Mouse (Mus musculus): Measurements from ENCODE around the gene Fat3.

Gene Fat3

DNA sequence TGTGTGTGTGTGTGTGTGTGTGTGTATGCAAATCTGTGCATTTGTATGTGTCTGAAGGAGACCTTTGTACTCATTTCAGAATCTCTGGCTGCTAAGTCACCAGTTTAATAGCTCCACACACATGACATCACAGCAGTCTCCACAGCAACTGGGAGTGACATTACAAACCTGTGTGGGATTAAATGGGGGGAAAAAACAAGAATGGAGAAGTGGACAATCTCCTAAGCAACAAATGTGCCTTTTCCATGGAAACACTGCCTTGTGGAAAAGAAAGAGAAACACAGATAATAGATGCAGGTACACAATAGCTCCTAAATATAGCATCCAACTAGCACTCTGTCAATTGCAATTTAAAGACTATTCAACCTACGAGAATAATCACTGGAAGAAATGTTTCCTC lies 353.4 kb downstream of the Fat3 start:
- in situ Hi-C loops (cut with MboI, MseI): no loop called here

DNA sequence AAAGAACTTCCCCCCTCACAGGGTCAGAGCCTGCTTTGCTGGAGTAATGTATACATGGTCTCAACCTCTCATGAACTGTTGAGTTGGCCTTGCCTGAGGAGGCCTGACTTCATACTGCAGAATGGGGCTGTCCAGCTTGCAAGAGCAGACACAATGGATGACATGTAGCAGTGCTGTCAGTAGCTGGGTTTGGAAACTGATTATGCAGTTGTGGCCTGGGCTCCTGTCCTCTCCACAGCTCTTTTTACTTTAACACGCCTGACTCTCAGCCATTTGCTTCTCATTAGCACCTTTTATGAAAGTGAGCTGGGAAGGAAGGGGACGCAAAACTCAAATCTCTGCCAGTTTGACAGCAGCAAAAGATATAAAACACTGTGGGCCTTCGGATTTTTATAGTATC lies 356.4 kb downstream of the Fat3 start:
- in situ Hi-C loops (cut with MboI, MseI): no loop called here

DNA sequence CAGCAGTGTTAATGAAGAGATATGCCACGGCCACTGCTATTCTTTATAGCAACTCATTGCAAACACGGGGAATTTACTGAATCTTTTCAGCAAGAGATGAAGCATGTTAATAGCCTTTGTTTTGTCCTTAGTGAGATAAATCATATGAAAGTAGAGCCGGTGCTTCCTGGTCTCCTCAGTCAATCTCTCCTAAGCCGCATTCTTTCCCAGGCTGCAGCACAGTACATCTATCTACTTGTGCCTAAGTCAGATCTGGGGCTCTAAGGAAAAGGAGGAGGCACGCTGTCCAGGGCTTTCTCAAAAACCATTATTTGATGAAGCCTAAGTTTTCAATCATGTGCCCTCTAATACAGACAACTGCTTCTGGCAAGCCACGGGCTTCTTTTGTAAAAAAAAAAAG lies 361.8 kb downstream of the Fat3 start:
- in situ Hi-C loops (cut with MboI, MseI): no loop called here

DNA sequence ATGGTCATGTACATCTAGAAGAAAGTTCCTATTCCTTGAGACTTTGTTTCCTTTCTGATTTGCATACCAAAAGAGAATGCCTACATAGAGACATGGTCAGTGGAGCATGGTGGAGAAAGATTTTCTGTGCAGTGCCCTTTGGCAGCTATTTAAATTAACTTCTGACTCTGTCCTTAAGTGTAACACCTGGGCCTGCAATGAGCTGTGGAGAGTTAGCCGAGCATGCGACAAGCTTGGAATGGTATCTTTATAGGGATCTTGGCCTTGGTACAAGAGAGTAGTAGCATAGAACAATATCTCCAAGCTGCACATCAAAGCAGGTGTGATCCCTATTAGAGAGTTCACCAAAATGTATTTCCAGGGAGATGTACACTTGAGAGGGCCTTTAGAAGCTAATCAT lies 368.0 kb downstream of the Fat3 start:
- in situ Hi-C loops (cut with MboI, MseI): no loop called here

DNA sequence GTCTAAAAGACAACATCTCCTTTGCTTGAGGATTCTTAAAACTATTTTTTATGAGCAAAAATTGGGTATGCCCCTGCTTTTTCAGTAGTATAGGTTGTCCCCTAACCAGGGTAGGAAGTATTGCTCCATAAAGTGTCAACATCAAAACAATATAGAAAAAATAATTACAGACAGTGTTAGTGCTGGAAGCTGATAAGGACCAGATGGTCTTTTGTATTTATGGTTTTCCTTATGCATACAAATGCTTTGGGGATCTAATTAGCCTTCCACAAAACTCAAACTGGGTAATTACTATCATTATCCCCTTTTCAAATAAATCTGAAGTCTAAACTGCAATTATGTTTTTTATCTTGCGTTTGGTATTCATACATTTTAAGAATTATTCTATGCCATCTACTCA lies 368.5 kb downstream of the Fat3 start:
- in situ Hi-C loops (cut with MboI, MseI): no loop called here

DNA sequence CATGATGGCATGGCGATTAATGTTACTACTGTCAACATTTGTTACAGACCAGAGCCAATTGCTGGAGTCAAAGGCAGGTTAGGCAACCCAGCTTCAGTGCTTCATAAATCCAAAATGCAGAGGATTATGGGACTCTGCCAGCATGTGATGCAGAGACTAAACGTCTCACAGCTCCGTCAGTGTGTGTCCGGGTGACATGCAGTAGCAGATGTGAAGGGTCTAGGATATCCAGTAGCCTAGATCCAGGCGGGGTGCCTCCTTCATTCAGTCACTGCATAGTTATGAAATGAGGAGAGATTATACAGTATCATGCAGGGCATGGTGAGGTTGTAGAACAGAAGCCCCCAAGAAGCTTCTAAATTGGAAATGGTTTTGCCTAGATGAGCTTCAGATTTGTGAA lies 379.3 kb downstream of the Fat3 start:
- in situ Hi-C loops (cut with MboI, MseI): no loop called here

DNA sequence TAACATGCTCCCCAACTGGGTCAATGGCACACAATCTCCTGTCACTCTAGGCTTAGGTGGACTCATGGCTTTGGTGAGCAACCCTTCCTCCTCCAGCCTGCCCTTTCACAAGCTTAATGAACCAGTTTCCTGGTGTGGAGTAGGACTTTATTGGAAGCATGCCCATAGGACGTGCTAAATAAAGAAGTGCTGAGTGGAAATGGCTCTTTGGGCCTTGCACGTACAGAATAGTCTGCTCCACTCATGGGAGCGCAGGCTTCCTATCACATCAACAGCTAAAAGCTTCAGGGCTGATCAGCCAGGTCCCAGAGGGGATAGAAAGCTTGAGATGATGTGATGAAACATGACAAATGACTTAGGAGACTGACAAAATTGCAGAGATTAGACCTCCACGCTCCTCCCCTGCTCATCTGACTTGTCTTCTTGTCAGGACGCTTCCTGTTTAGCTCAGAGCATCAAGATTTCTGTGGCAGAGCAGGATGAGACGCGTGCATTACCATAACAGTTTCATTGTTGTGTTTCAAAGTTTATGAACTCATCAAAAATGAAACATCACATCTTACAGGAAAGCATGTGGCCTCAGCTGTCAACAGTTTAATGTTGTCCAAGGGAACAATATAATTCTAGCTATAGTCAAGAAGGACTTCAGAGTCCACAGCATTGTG lies 386.1 kb downstream of the Fat3 start:
- in situ Hi-C loops (cut with MboI, MseI): no loop called here

DNA sequence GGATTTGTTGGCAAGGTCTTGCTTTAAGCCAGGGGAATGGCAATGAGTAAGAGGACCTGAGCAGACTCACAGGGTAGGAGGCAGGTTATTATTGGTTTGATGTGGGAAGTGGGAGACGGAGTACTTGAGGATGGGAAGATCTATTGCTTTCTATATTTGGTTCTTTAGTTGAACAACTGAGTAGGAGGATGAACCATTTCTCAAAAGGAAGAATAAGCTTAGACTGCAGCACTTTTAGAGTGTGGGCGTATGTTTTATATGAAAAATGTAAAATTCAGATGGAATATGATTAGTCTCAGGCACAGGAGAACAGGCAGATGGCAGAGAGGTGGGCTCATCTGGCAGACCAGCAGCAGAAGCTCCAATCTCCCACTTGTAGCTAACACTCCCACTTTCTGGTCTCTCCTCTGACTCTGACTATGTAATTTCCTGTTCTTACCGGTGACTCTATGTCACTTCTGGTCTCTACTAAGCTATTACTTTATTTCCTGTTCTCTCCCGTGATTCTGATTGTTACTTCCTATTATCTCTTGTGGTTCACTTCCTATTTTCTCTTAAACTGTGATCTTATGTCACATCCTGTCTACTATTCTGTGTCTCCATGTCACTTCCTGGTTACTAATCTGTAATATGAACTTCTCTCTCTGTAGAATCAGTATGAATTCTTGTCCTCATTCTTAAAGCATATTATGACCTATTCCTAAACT lies 387.0 kb downstream of the Fat3 start:
- in situ Hi-C loops (cut with MboI, MseI): no loop called here

DNA sequence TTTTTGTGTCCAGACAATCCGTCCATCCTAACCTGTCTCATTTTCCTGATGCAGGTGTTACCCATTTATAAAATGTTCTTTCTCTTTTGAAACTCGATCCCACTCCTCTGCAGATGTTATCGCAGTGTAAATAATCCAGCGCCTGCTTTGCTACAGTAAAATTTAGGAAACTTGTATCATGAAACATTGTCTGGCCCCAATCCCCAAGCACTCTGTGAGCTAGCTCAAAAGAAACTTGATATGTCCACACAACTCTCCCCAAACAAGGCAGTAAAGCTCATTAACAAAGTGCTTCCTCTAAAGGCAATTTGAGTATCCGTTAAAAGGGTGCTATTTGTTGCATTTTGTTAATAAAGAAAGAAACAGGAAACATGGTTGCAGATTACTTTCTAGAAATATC lies 393.2 kb downstream of the Fat3 start:
- in situ Hi-C loops (cut with MboI, MseI): no loop called here

DNA sequence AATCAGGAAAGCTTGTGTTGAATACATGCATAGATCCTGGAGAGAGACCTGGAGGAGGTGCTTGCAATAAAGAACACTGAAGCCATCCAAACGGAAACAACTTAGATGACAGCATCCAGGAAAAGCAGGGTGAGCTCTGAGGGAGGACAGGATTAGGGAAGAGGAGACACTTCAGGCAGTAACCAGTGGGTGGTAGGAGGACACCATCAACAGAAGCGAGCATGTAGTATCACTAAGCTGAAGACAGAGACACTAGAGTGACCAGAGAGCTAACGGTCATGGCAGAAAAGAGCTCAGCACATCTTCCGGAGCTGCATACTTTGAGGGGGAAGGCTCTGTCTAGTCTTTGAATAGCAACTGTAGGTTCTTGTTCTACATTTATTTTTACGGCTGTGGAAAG lies 393.7 kb downstream of the Fat3 start:
- in situ Hi-C loops (cut with MboI, MseI): no loop called here

DNA sequence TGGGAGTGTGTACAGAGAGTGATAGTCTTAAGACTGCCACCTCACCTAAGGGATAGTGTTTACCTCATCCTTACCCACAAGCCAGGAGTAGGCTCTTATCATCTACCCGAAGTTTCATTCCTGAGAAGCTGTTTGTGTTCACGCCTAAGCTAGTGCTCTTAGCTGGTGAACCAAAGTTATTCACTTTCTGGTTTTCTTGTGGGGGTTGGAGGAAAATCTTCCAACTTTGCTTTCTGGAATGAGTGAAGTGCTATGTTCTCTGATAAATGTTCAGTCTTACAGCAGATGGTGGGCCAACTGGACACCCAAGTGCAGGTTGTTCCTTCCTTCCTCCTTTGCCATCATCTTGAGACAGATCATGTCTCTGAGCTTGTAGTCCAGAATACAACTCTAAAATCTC lies 402.5 kb downstream of the Fat3 start:
- in situ Hi-C loops (cut with MboI, MseI): no loop called here

DNA sequence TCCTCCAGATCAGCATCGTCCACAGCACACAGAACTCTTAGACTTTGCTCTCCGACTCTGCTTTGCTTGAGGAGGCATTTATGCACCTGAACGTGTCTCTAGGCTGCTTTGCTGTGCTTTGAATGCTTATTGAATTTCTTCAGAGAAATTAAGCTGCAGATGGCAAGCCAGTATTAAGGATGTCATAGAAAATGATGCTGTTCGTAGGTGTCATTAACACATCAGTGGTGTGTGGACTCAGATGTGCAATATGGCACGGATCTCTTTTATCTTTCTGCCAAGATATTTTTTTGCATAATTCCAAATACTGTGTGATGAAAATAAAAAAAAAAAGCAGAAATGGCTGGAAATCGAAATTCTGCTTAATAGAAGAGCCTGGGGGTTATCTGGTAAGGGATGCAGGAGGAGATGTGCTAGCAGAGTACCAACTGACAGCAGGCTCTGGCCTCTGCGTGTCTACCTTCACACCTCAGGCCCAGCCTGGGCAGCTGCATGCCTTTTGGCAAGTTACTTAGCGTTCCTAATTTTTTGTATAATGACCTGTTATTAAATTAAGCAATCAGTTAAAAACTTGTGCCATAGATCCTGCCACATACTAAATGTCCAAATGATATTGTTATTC lies 407.9 kb downstream of the Fat3 start:
- in situ Hi-C loops (cut with MboI, MseI): no loop called here

DNA sequence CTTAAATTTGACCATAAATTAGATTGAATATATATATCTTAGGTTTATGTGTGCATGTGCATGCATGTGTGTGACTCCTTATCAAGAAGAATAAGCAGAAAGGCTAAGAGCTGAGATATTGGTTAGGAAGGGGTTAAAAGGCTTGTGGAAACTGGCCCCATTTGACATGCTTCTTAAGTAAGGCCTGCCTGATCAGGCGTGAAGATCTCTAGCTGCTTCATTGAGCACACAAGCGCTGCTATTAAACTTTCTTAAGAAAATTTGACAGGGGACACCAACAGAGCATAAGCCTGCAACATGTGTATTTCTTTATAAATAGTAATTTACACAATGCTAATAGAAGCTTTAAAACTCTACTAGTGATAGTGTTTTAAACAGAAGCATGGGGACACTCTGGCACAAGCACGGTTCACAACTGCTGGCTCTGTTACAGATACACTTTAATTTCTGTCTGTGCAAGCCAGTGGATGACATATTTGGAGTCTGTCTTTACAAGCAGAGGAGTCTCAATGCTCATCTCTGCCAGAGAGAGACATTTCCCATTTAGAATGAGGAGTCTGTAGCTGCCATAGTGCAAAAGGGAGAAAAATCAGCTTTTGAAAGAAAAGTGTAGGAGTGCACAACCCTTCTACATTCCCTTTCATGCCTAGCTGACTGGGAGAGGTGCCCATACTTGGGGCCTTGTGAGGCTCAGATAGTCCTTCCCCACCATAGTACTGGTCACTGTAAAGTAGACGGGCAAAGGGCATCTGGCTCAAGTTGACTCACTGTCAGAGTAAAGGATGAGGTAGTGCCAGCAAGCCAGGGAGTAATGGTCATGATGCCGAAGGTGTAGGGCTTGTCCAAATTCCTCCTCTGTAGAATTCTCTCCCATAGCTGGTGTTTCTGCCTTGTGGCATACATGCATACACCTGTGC lies 408.8 kb downstream of the Fat3 start:
- in situ Hi-C loops (cut with MboI, MseI): no loop called here

DNA sequence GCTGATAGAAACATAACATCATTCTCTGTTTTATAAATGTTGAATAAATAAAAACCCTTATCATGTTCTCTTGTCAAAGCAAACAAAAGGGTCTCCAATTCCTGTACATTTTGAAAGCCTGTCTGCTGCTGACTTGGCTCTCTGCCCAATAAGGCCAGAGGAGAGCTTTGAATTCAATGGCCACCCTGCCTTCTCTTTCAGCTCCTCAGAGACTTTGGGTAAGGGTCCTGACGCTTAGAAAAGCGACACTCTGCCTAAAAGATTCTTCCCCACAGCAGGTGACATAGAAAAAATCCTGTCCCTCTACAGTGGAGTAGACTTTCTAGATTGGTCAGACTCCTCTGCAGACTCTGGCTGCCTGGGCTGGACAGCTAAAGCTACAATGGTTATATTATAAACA lies 421.8 kb downstream of the Fat3 start:
- in situ Hi-C loops (cut with MboI, MseI): no loop called here

DNA sequence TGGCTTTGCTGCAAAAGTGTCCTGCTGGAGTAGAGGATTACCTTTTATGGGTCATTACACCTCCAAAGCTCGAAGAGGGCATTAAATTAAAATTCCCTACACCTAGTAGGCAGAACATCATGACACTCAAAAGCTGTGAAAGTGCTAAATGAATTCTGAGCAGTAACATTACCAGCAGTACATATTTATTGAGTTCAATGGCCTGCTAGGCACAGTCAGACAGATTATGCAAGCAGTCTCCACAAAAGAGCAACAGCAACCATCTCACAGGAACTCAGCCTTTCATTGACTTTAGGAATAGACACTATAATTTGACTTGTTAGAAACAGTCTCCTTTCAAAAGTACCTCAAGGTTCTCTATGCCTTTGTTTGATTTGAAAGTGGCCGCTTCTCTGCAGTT lies 426.4 kb downstream of the Fat3 start:
- in situ Hi-C loops (cut with MboI, MseI): no loop called here

DNA sequence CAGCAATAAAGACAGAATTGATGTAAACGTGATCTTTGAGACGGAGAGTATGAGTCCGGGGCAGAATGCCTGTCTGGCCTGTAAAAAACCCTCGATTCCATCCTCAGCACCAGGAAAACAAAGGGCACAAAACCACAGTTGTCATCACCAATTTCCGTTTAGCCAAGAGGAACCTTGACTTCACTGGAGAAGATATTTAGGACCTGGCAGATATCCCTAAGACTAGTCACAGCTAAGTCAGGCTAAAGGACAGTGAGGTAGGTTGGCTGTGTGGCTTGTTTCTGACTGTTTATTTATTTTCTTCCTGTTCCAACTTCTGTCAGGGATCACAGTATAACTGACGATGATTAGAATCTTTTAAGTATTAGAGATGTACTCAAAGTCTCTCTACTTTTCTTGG lies 427.0 kb downstream of the Fat3 start:
- in situ Hi-C loops (cut with MboI, MseI): no loop called here

DNA sequence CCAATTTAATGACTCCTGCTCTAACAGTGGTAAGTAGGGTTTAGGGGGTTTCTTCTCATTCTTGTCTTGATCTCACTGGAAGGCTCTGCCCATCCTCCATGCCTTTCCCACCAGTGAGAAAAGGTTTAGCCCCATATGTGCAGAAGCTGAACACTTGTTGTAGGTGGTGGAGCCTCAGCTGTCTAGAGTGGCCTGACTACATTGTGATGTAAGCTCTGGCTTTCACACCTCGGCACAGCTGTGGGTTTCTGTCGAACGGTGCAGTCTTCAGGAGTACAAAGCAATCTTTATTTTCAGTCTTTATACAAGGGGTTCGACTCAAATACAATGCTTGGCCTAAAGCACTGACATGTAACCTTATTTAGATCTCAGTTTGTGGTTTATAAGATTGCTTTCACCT lies 437.6 kb downstream of the Fat3 start:
- in situ Hi-C loops (cut with MboI, MseI): no loop called here

DNA sequence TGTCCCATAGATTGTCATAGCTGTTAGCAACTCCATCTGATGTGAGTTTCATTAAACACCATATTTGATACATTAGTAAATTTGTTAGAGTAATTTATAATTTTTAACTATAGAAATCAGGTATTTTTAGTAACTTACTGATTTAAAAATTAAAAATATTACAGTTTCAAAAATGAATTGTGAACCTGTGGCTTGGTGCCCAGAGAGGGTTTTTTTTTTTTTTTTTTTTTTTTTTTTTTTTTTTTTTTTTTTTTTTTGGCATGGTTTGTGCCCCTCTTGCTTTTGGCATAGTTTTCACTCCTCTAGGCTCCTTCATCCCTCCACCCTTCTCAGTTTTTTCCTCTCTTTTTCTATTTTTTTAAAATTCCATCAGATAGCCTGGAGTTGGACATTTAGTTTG lies 438.6 kb downstream of the Fat3 start:
- in situ Hi-C loops (cut with MboI, MseI): no loop called here

DNA sequence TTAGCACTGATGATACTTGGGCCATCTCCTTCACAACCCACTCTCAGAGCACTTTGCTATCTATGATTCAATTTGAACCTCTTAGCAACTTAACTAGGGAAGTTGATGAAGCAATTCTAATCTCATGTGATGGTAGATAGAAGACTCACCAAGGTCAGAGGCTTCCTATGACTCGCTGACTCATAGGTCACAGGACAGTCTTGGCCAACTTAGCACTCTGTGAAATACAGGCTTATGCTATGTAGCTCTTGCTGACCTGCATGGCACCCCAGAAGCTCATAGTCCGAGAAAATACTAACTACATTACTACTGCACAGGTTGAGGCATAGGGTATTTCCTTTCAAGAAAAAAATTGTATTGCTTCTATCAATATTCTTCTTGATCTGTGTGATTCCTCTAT lies 454.4 kb downstream of the Fat3 start:
- in situ Hi-C loops (cut with MboI, MseI): no loop called here

DNA sequence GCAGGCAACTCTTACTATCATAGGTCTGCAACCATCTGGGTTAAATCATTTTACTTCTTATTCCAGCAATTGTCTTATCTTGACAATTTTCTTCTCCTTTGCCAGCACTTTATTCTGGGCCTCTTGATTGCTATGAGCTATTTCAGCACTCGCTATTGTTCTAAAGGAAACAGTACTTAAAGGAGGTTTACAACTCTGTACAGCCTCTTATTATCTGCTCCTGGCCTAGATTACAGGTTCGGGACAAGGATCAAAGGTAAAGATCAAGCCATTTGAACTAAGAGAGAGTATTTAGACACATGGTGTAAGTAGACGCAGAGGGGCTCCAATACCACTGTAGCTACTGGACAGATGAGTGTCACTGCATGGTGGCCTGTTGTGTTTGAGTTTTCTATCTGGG lies 463.7 kb downstream of the Fat3 start:
- in situ Hi-C loops (cut with MboI, MseI): no loop called here

DNA sequence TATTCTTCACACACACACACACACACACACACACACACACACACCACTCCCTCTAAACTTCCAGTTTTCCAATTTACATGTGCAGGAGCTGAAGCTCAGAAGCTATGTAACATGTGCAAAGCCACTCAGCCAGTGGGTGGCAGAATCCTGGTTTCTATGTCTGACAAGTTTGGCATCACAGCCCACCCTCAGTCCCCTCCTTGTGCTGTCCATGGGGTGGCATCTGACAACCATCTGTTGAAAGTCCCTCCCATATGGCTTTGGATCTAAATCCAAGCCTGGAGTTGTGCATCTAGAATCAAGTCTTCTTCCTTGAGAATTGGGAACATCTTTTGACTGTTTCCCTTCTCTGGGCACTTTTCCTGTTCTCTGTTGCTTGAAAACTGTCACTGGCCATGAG lies 464.7 kb downstream of the Fat3 start:
- in situ Hi-C loops (cut with MboI, MseI): no loop called here

DNA sequence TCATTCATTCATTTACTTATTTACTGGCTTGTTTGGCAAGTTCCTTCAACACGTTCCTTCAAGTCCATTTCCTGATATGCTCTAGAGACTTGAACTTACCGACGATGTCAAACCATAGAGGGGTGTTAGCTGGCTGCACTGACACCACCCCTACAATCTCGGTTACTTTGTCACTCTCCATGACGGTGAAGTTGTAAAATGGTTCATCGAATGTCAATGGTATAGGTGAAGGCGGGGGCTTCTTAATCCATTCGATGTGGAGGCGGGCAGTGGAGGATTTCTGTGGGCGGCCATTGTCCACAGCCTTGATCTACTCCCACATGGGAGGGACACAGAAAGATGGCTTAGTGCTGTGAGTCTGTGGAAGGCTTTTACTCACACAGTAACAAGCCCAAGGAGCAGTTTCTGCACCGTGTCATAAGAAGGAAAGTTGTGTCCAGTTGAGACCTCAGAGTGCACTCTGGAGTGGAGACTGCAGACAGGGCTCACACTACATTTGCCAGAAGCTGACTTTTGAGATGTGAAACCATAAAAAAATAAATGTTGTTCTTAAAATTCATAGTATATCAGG lies 471.3 kb downstream of the Fat3 start:
- in situ Hi-C loops (cut with MboI, MseI): no loop called here
